Mouse (Mus musculus) CH12.LX (cell line): ENCODE measurements around the gene Hist1h2bl. TPM values are rescaled to one million over a fixed set of nuclear protein-coding genes. Genes with fewer than 3 reads are reported as not detected.

Experiments
- DNase-seq: peaks from one replicate; pipeline ENCODE4 v3.0.0-alpha.2; 2013; ENCODE audit errors: extremely low read depth
- H3K27ac ChIP-seq: 2 replicates; pipeline ENCODE4 v1.5.1; 2012; ENCODE audit warnings: low read depth, mild to moderate bottlenecking, control low read depth, moderate library complexity; ENCODE audit not compliant: insufficient read depth
- H3K27me3 ChIP-seq: replicated peaks from 2 replicates; pipeline ENCODE3; 2012; ENCODE audit warnings: inconsistent platforms
- H3K36me3 ChIP-seq, 2 experiments: replicated peaks in 1 of 2; 2 replicates each; pipeline versions ENCODE3 to v1.6.1; 2012; ENCODE audit warnings: inconsistent platforms in 1 of 2, low read length in 1 of 2, mild to moderate bottlenecking in 1 of 2, mixed read lengths in 1 of 2, moderate library complexity in 1 of 2; ENCODE audit not compliant: control insufficient read depth in 1 of 2, insufficient read depth in 1 of 2
- H3K4me1 ChIP-seq, 2 experiments: 2 replicates each; pipeline ENCODE4 v1.6.1; 2012; ENCODE audit warnings: inconsistent platforms in 1 of 2, moderate library complexity in 1 of 2; ENCODE audit not compliant: insufficient read depth in 2 of 2, control insufficient read depth in 1 of 2
- H3K4me2 ChIP-seq: 2 replicates; pipeline ENCODE4 v1.6.1; 2012; ENCODE audit warnings: low read depth, mild to moderate bottlenecking, control low read depth; ENCODE audit not compliant: poor library complexity, insufficient read depth, severe bottlenecking
- H3K4me3 ChIP-seq, 3 experiments: fragments of 150-350 bp in 1 of 3; sonication (generic) in 1 of 3; replicated peaks in 1 of 3; 2 replicates each; pipeline versions ENCODE3 to v1.5.1; 2011 to 2012; ENCODE audit warnings: low read depth in 2 of 3, low read length in 2 of 3, mild to moderate bottlenecking in 2 of 3, moderate library complexity in 2 of 3, control low read depth in 1 of 3, improper control_type of control experiment in 1 of 3, inconsistent platforms in 1 of 3, mixed read lengths in 1 of 3; ENCODE audit not compliant: poor library complexity in 1 of 3
- H3K79me2 ChIP-seq: replicated peaks from 2 replicates; pipeline ENCODE4 v1.6.1; 2012; ENCODE audit warnings: mild to moderate bottlenecking, moderate library complexity; ENCODE audit not compliant: control insufficient read depth, poor library complexity, insufficient read depth, severe bottlenecking; ENCODE audit errors: extremely low read depth
- H3K9ac ChIP-seq: 2 replicates; pipeline ENCODE4 v1.6.1; 2012; ENCODE audit warnings: low read depth, mild to moderate bottlenecking, control low read depth, moderate library complexity; ENCODE audit not compliant: insufficient read depth
- H3K9me3 ChIP-seq: replicated peaks from 2 replicates; pipeline ENCODE3; 2012; ENCODE audit warnings: low read length, inconsistent platforms, mixed read lengths
- BHLHE40 ChIP-seq: IDR thresholded peaks from 2 replicates; pipeline ENCODE4 v1.6.1; 2011; ENCODE audit warnings: mild to moderate bottlenecking, low read depth, low read length, improper control_type of control experiment
- CHD1 ChIP-seq: IDR thresholded peaks from 2 replicates; pipeline ENCODE4 v1.6.1; 2012; ENCODE audit warnings: low read depth, low read length, improper control_type of control experiment, inconsistent platforms
- CHD2 ChIP-seq: IDR thresholded peaks from 2 replicates; pipeline ENCODE4 v1.6.1; 2011; ENCODE audit warnings: low read length, improper control_type of control experiment
- CTCF ChIP-seq, 2 experiments: IDR thresholded peaks in 1 of 2; conservative IDR thresholded peaks in 1 of 2; 2 replicates each; pipeline ENCODE4 v1.5.1; 2011 to 2012; ENCODE audit warnings: low read depth in 2 of 2, low read length in 2 of 2, improper control_type of control experiment in 1 of 2, inconsistent platforms in 1 of 2, mild to moderate bottlenecking in 1 of 2, moderate library complexity in 1 of 2
- E2F4 ChIP-seq: IDR thresholded peaks from 2 replicates; pipeline ENCODE4 v1.6.1; 2011; ENCODE audit warnings: low read depth, low read length, improper control_type of control experiment; ENCODE audit not compliant: insufficient replicate concordance
- ELF1 ChIP-seq: IDR thresholded peaks from 2 replicates; pipeline ENCODE4 v1.6.1; 2014; ENCODE audit warnings: low read depth, mild to moderate bottlenecking, inconsistent platforms, low read length, improper control_type of control experiment
- EP300 ChIP-seq: IDR thresholded peaks from 2 replicates; pipeline ENCODE4 v1.6.1; 2011; ENCODE audit warnings: low read length, improper control_type of control experiment
- ETS1 ChIP-seq: conservative IDR thresholded peaks from 2 replicates; pipeline ENCODE4 v1.6.1; 2012; ENCODE audit warnings: low read depth, mild to moderate bottlenecking, inconsistent platforms, low read length, improper control_type of control experiment, moderate library complexity
- GABPA ChIP-seq: IDR thresholded peaks from 2 replicates; pipeline ENCODE4 v1.6.1; 2012; ENCODE audit warnings: low read depth, low read length, improper control_type of control experiment, inconsistent platforms; ENCODE audit not compliant: insufficient replicate concordance
- HCFC1 ChIP-seq: IDR thresholded peaks from 2 replicates; pipeline ENCODE4 v1.6.1; 2012; ENCODE audit warnings: low read depth, mild to moderate bottlenecking, inconsistent platforms, low read length, improper control_type of control experiment
- IRF4 ChIP-seq: IDR thresholded peaks from 2 replicates; pipeline ENCODE4 v1.6.1; 2014; ENCODE audit warnings: low read depth, mild to moderate bottlenecking, inconsistent platforms, low read length, improper control_type of control experiment
- JUN ChIP-seq: IDR thresholded peaks from 2 replicates; pipeline ENCODE4 v1.6.1; 2011; ENCODE audit warnings: low read depth, mild to moderate bottlenecking, low read length, improper control_type of control experiment, moderate library complexity; ENCODE audit not compliant: insufficient read depth
- JUND ChIP-seq: conservative IDR thresholded peaks from 2 replicates; pipeline ENCODE4 v1.6.1; 2011; ENCODE audit warnings: low read depth, low read length, improper control_type of control experiment
- KAT2A ChIP-seq: IDR thresholded peaks from 2 replicates; pipeline ENCODE4 v1.6.1; 2012; ENCODE audit warnings: low read length, improper control_type of control experiment, inconsistent platforms; ENCODE audit not compliant: insufficient replicate concordance
- MAFK ChIP-seq: IDR thresholded peaks from 2 replicates; pipeline ENCODE4 v1.6.1; 2011; ENCODE audit warnings: low read length, improper control_type of control experiment; ENCODE audit not compliant: insufficient replicate concordance
- MAX ChIP-seq: IDR thresholded peaks from 2 replicates; pipeline ENCODE4 v1.6.1; 2011; ENCODE audit warnings: low read length, improper control_type of control experiment
- MAZ ChIP-seq: IDR thresholded peaks from 2 replicates; pipeline ENCODE4 v1.6.1; 2012; ENCODE audit warnings: low read depth, mild to moderate bottlenecking, inconsistent platforms, low read length, improper control_type of control experiment, moderate library complexity
- MEF2A ChIP-seq: IDR thresholded peaks from 2 replicates; pipeline ENCODE4 v1.6.1; 2014; ENCODE audit warnings: low read depth, mild to moderate bottlenecking, inconsistent platforms, low read length, improper control_type of control experiment, borderline replicate concordance
- MXI1 ChIP-seq: IDR thresholded peaks from 2 replicates; pipeline ENCODE4 v1.6.1; 2011; ENCODE audit warnings: mild to moderate bottlenecking, low read depth, low read length, improper control_type of control experiment
- MYC ChIP-seq: IDR thresholded peaks from 2 replicates; pipeline ENCODE4 v1.6.1; 2011; ENCODE audit warnings: low read depth, mild to moderate bottlenecking, improper control_type of control experiment, low read length
- NELFE ChIP-seq: IDR thresholded peaks from 2 replicates; pipeline ENCODE4 v1.6.1; 2011; ENCODE audit warnings: low read depth, low read length, improper control_type of control experiment
- NRF1 ChIP-seq: IDR thresholded peaks from 2 replicates; pipeline ENCODE4 v1.6.1; 2014; ENCODE audit warnings: low read depth, mild to moderate bottlenecking, inconsistent platforms, low read length, improper control_type of control experiment, moderate library complexity
- PAX5 ChIP-seq: IDR thresholded peaks from 2 replicates; pipeline ENCODE4 v1.6.1; 2012; ENCODE audit warnings: low read length, inconsistent platforms, mixed read lengths
- POLR2A ChIP-seq: IDR thresholded peaks from 2 replicates; pipeline ENCODE4 v1.6.1; 2011; ENCODE audit warnings: low read depth, mild to moderate bottlenecking, improper control_type of control experiment, low read length
- POLR2AphosphoS2 ChIP-seq: IDR thresholded peaks from 2 replicates; pipeline ENCODE4 v1.6.1; 2011; ENCODE audit warnings: low read depth, low read length, improper control_type of control experiment
- RAD21 ChIP-seq: IDR thresholded peaks from 2 replicates; pipeline ENCODE4 v1.6.1; 2011; ENCODE audit warnings: low read depth, mild to moderate bottlenecking, low read length, improper control_type of control experiment, moderate library complexity
- RCOR1 ChIP-seq: conservative IDR thresholded peaks from 2 replicates; pipeline ENCODE4 v1.6.1; 2012; ENCODE audit warnings: low read depth, mild to moderate bottlenecking, inconsistent platforms, low read length, improper control_type of control experiment
- SIN3A ChIP-seq: IDR thresholded peaks from 2 replicates; pipeline ENCODE4 v1.6.1; 2012; ENCODE audit warnings: low read length, improper control_type of control experiment, inconsistent platforms
- SMC3 ChIP-seq: IDR thresholded peaks from 2 replicates; pipeline ENCODE4 v1.6.1; 2011; ENCODE audit warnings: low read depth, low read length, improper control_type of control experiment
- TBP ChIP-seq: conservative IDR thresholded peaks from 2 replicates; pipeline ENCODE4 v1.6.1; 2011; ENCODE audit warnings: low read depth, low read length, improper control_type of control experiment
- TCF12 ChIP-seq: IDR thresholded peaks from 2 replicates; pipeline ENCODE4 v1.6.1; 2014; ENCODE audit warnings: low read depth, mild to moderate bottlenecking, inconsistent platforms, low read length, improper control_type of control experiment
- UBTF ChIP-seq: IDR thresholded peaks from 2 replicates; pipeline ENCODE4 v1.6.1; 2012; ENCODE audit warnings: low read depth, mild to moderate bottlenecking, inconsistent platforms, low read length, improper control_type of control experiment, moderate library complexity
- USF1 ChIP-seq: IDR thresholded peaks from 2 replicates; pipeline ENCODE4 v1.6.1; 2014; ENCODE audit warnings: low read depth, mild to moderate bottlenecking, inconsistent platforms, low read length, improper control_type of control experiment
- USF2 ChIP-seq: conservative IDR thresholded peaks from 2 replicates; pipeline ENCODE4 v1.6.1; 2011; ENCODE audit warnings: low read depth, low read length, improper control_type of control experiment
- ZC3H11A ChIP-seq: IDR thresholded peaks from 2 replicates; pipeline ENCODE4 v1.6.1; 2012; ENCODE audit warnings: low read depth, mild to moderate bottlenecking, inconsistent platforms, low read length, improper control_type of control experiment
- ZKSCAN1 ChIP-seq: IDR thresholded peaks from 2 replicates; pipeline ENCODE4 v1.6.1; 2012; ENCODE audit warnings: low read depth, inconsistent platforms, low read length, improper control_type of control experiment, borderline replicate concordance
- ZMIZ1 ChIP-seq: IDR thresholded peaks from 2 replicates; pipeline ENCODE4 v1.6.1; 2012; ENCODE audit warnings: low read depth, mild to moderate bottlenecking, inconsistent platforms, low read length, improper control_type of control experiment
- ZNF384 ChIP-seq: IDR thresholded peaks from 2 replicates; pipeline ENCODE4 v1.6.1; 2012; ENCODE audit warnings: low read depth, low read length, improper control_type of control experiment, inconsistent platforms
- dilution Hi-C: fragments of 300-500 bp; cut with MboI; formaldehyde crosslinking; loops from 2 replicates; pipeline ENCODE4 v1.14.3; 2020; ENCODE audit warnings: low sequenced_read_pairs; ENCODE audit not compliant: extremely low pct_unique_long_range_greater_than_20kb, extremely low pct_ligation_motif_present
- in situ Hi-C: fragments of 300-500 bp; cut with MboI; formaldehyde crosslinking; loops from 3 replicates; pipeline ENCODE4 v1.14.3; 2019; ENCODE audit warnings: low sequenced_read_pairs, low pct_ligation_motif_present, low pct_unique_long_range_greater_than_20kb, mixed read lengths
- polyA plus RNA-seq: library from polyadenylated mRNA; unstranded; fragments of >175 nt; gene quantifications from 2 replicates; pipeline ENCODE4 v1.2.1, GENCODE M21; 2012; ENCODE audit warnings: low read depth; ENCODE audit not compliant: insufficient read length
- total RNA-seq, 2 experiments: library from RNA; depleted of rRNA; stranded (reverse); fragments of 300-350 nt in 1 of 2; fragments of >200 nt in 1 of 2; gene quantifications; 2 replicates each; pipeline ENCODE4 v1.2.3; 2012 to 2014

Hist1h2bl gene
- total and polyA plus RNA-seq, 3 experiments = 1.7 to 897 (median 18.1) TPM

DNA sequence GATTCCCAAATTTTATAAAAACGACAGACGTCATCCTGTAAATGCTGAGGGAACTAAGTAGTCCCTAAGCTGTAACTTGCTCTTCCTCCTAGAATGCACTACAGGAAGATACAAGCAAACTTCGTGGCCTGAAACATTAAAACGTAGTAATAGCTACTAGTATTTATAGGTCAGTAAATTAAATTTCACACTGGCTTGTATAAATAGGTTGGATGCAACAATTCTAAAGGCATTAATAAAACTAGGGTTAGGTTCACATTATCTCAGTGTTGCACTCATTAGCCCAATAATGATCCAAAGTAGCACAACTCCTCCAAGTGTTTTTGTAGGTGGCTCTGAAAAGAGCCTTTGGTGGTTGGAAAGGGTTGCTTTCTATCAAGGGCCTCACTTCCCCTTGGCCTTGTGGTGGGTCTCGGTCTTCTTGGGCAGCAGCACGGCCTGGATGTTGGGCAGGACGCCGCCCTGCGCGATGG lies 37.1 kb upstream of the Hist1h2bl start:
- H3K4me2 ChIP-seq = peak overlapping the region; percentile 82
- dilution Hi-C loops (no loop called here), in situ Hi-C loops (no loop called here)

DNA sequence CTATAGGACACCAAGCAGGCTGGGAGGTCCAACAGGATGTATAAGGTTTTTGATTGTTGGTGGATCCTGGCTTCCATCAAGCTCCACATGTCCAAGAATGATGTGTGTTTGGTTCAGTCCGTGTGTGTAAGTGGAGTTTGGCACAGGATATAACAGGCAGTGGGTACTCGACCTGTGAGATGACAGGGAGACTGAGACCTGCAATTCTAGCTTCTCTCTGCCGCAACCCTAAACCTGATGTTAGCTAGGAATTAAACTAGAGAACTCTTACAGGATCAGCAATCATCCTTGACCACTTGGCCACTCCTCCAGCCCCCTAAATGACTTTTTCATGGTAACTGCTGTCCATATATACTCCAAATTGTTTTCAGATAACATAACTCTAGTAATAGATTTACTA lies 36.4 kb upstream of the Hist1h2bl start:
- no peaks in the 10 kb centered on the region for H3K9me3 ChIP-seq

More for the DNA sequence above, 37.1 kb upstream of the Hist1h2bl start:
- no peaks in the 10 kb centered on the region for H3K79me2 ChIP-seq
- no peaks in the 10 kb centered on the region for H3K36me3 ChIP-seq
- H3K4me3 ChIP-seq = peak overlapping the region; percentile 3 to 36 (median 36)
- peaks cover 0 to 26% of the 10 kb centered on the region in 2 experiments; a peak in 2 of 4 replicates for H3K4me1 ChIP-seq
- peak overlapping the region; percentile 98 for H3K27ac ChIP-seq
- H3K9ac ChIP-seq = peak overlapping the region; percentile 92
- DNase-seq = peak; percentile 67
- no peak for TF ChIP-seq ELF1
- no peak for TF ChIP-seq NRF1
- peak; percentile 96 for TF ChIP-seq CHD1
- TF ChIP-seq MEF2A = no peak
- no peak for TF ChIP-seq MAZ
- peak; percentile 78 for TF ChIP-seq RCOR1
- peak; percentile 98 for TF ChIP-seq ZMIZ1
- TF ChIP-seq NELFE = peak; percentile 47
- no peak for TF ChIP-seq ZKSCAN1
- TF ChIP-seq EP300 = no peak; the same call in 1 of the 2 replicates
- TF ChIP-seq E2F4 = peak; percentile 76; the same call in 1 of the 2 replicates
- no peak for TF ChIP-seq USF1
- peak; percentile 34; the same call in 1 of the 2 replicates for TF ChIP-seq MAX
- TF ChIP-seq UBTF = no peak
- no peak for TF ChIP-seq TBP
- peak; percentile 46 for TF ChIP-seq ZNF384
- no peak for TF ChIP-seq SMC3
- TF ChIP-seq ETS1 = peak; percentile 39; the same call in 1 of the 2 replicates
- TF ChIP-seq POLR2A = peak; percentile 79
- peak; percentile 74 for TF ChIP-seq CHD2
- TF ChIP-seq JUN = no peak
- no peak for TF ChIP-seq USF2
- no peak; the same call in 1 of the 2 replicates for TF ChIP-seq JUND
- TF ChIP-seq MAFK = no peak
- no peak for TF ChIP-seq CTCF (conservative IDR thresholded peaks at IDR 0.05 in 1 of 2, IDR thresholded peaks at IDR 0.05 in 1 of 2; ENCODE audit: low read depth in 2 of 2, low read length in 2 of 2)
- TF ChIP-seq KAT2A = no peak
- TF ChIP-seq POLR2AphosphoS2 = peak; percentile 99
- TF ChIP-seq GABPA = no peak
- no peak; the same call in 1 of the 2 replicates for TF ChIP-seq MXI1
- TF ChIP-seq HCFC1 = peak; percentile 35; the same call in 1 of the 2 replicates
- TF ChIP-seq IRF4 = no peak
- TF ChIP-seq PAX5 = no peak
- peak; percentile 63; the same call in 1 of the 2 replicates for TF ChIP-seq MYC
- TF ChIP-seq TCF12 = no peak
- no peak for TF ChIP-seq RAD21
- no peak for TF ChIP-seq ZC3H11A
- TF ChIP-seq BHLHE40 = peak; percentile 20; the same call in 1 of the 2 replicates
- TF ChIP-seq SIN3A = peak; percentile 86; the same call in 1 of the 2 replicates
- no peaks in the 10 kb centered on the region for H3K9me3 ChIP-seq
- H3K27me3 ChIP-seq = no peaks in the 10 kb centered on the region

More for the DNA sequence above, 36.4 kb upstream of the Hist1h2bl start:
- peaks cover 0 to 26% of the 10 kb centered on the region in 2 experiments; a peak in 2 of 4 replicates for H3K4me1 ChIP-seq
- H3K27ac ChIP-seq = peak overlapping the region; percentile 85
- no peaks in the 10 kb centered on the region for H3K79me2 ChIP-seq
- H3K36me3 ChIP-seq = no peaks in the 10 kb centered on the region
- H3K9ac ChIP-seq = peak overlapping the region; percentile 92
- 0 out of 2 replicates have a peak, but pooled peaks have one; percentile 11 for TF ChIP-seq TBP
- TF ChIP-seq MAX = no peak
- dilution Hi-C loops = no loop called here
- H3K4me2 ChIP-seq = peak overlapping the region; percentile 82; the same call in 1 of the 2 replicates
- DNase-seq = peak; percentile 51
- in situ Hi-C loops = no loop called here
- H3K4me3 ChIP-seq = peak overlapping the region in 1 of 3 experiments; percentile 3
- no peaks in the 10 kb centered on the region for H3K27me3 ChIP-seq
